Mouse (Mus musculus) lung, postnatal 0 days (tissue): ENCODE measurements at regions not wholly inside any gene's neighbourhood (a gene's known extent, or its start where the extent isn't known, plus 50 kb on each side); places are given as distances from the start of the nearest gene placed in this dataset.

ENCODE experiments used
- ATAC-seq: fragments of 200-750 bp; cut with Nextera tagmentation; 2 replicates; pipeline ENCODE4 v1.8.0; 2017; ENCODE audit warnings: moderate library complexity
- DNase-seq: peaks from one replicate; pipeline ENCODE4 v3.0.0-alpha.2; 2016; ENCODE audit warnings: low spot score
- H3K27ac ChIP-seq: fragments of 300-500 bp; sonication (generic); 2 replicates; pipeline ENCODE4 v1.5.1; 2014; ENCODE audit warnings: antibody characterized with exemption, mild to moderate bottlenecking, low read length, mixed read lengths
- H3K27me3 ChIP-seq: fragments of 300-500 bp; sonication (generic); replicated peaks from 2 replicates; pipeline ENCODE4 v1.6.1; 2014; ENCODE audit warnings: low read length, mixed read lengths; ENCODE audit not compliant: insufficient read depth
- H3K36me3 ChIP-seq: fragments of 300-500 bp; sonication (generic); 2 replicates; pipeline ENCODE4 v1.6.1; 2014; ENCODE audit warnings: low read length, mixed read lengths; ENCODE audit not compliant: insufficient read depth
- H3K4me1 ChIP-seq: fragments of 300-500 bp; sonication (generic); 2 replicates; pipeline ENCODE4 v1.6.1; 2014; ENCODE audit warnings: antibody characterized with exemption, low read depth, low read length, mixed read lengths; ENCODE audit not compliant: insufficient read depth
- H3K4me2 ChIP-seq: fragments of 300-500 bp; sonication (generic); replicated peaks from 2 replicates; pipeline ENCODE4 v1.6.1; 2014; ENCODE audit warnings: low read depth, mild to moderate bottlenecking, low read length, moderate library complexity, mixed read lengths
- H3K4me3 ChIP-seq: fragments of 300-500 bp; sonication (generic); 2 replicates; pipeline ENCODE4 v1.5.1; 2014; ENCODE audit warnings: low read depth, low read length
- H3K9ac ChIP-seq: fragments of 300-500 bp; sonication (generic); replicated peaks from 2 replicates; pipeline ENCODE4 v1.6.1; 2014; ENCODE audit warnings: low read depth, mild to moderate bottlenecking
- H3K9me3 ChIP-seq: fragments of 300-500 bp; sonication (generic); 2 replicates; pipeline ENCODE4 v1.6.1; 2016; ENCODE audit warnings: low read length, mixed read lengths
- CTCF ChIP-seq: IDR thresholded peaks from 2 replicates; pipeline ENCODE4 v1.5.1; 2016; ENCODE audit warnings: antibody characterized with exemption, mild to moderate bottlenecking
- EP300 ChIP-seq: IDR thresholded peaks from 2 replicates; pipeline ENCODE4 v1.6.1; 2016; ENCODE audit warnings: antibody characterized with exemption, mild to moderate bottlenecking, control low read depth
- WGBS: fragments of 180-500 bp; shearing (Covaris S2); extraction: QIAGEN DNeasy Blood & Tissue Kit; methylation state at CpG from one replicate; pipeline ENCODE4 v1.1.7; 2014; 5-methylcytosine and 5-hydroxymethylcytosine counted together

GRCm38 (mm10) chr4:135045054-135045453 is 75.4 kb upstream of the Runx3 start:
- Histone ChIP-seq H3K27ac (no peak overlapping the region), H3K4me2 (no peak overlapping the region), H3K4me3 (no peak overlapping the region), H3K36me3 (no peaks in the 10 kb centered on the region), H3K4me1 (no peaks in the 10 kb centered on the region), H3K9me3 (no peaks in the 10 kb centered on the region), H3K27me3 (no peaks in the 10 kb centered on the region), H3K9ac (no peak overlapping the region)
- no peak for DNase-seq
- TF ChIP-seq EP300 = no peak
- WGBS = 52% methylated on average over 16 of the region's 16 CpGs
- ATAC-seq = no peak

- Histone ChIP-seq H3K27me3 (no peaks in the 10 kb centered on the region), H3K9ac (no peak overlapping the region), H3K4me2 (no peak overlapping the region), H3K27ac (no peak overlapping the region), H3K4me1 (no peaks in the 10 kb centered on the region), H3K4me3 (no peak overlapping the region), H3K36me3 (no peaks in the 10 kb centered on the region), H3K9me3 (no peaks in the 10 kb centered on the region)
- no peak for TF ChIP-seq EP300
- no peak for TF ChIP-seq CTCF
- ATAC-seq (no peak), DNase-seq (no peak)
- WGBS = 81% methylated on average over 7 of the region's 7 CpGs
Observed at GRCm38 (mm10) chr4:135046619-135047018, 73.8 kb upstream of the Runx3 start.

GRCm38 (mm10) chr4:135047251-135047650 is 73.2 kb upstream of the Runx3 start:
- WGBS = 47% methylated on average over 6 of the region's 6 CpGs
- H3K4me3 ChIP-seq = no peak overlapping the region
- no peaks in the 10 kb centered on the region for H3K4me1 ChIP-seq
- TF ChIP-seq EP300 (no peak), CTCF (no peak)
- H3K27me3 ChIP-seq = no peaks in the 10 kb centered on the region
- no peaks in the 10 kb centered on the region for H3K36me3 ChIP-seq
- no peak overlapping the region for H3K4me2 ChIP-seq
- ATAC-seq = peak; percentile 48
- DNase-seq = peak; percentile 17
- no peak overlapping the region for H3K9ac ChIP-seq
- no peaks in the 10 kb centered on the region for H3K9me3 ChIP-seq
- no peak overlapping the region for H3K27ac ChIP-seq

- Histone ChIP-seq H3K27me3 (no peaks in the 10 kb centered on the region), H3K9me3 (no peaks in the 10 kb centered on the region), H3K9ac (no peak overlapping the region), H3K4me2 (no peak overlapping the region), H3K36me3 (no peaks in the 10 kb centered on the region), H3K27ac (no peak overlapping the region), H3K4me3 (no peak overlapping the region), H3K4me1 (no peaks in the 10 kb centered on the region)
- TF ChIP-seq EP300 = no peak
- TF ChIP-seq CTCF = no peak
- 51% methylated on average over 5 of the region's 5 CpGs for WGBS
- DNase-seq (peak; percentile 64), ATAC-seq (peak; percentile 67)
Observed at GRCm38 (mm10) chr4:135047771-135048170, 72.7 kb upstream of the Runx3 start.

GRCm38 (mm10) chr4:135049924-135050323 is 70.5 kb upstream of the Runx3 start:
- H3K9me3 ChIP-seq = no peaks in the 10 kb centered on the region
- H3K9ac ChIP-seq = no peak overlapping the region
- no peak overlapping the region for H3K27ac ChIP-seq
- DNase-seq (no peak), ATAC-seq (no peak)
- no peak for TF ChIP-seq CTCF
- no peak for TF ChIP-seq EP300
- no peaks in the 10 kb centered on the region for H3K27me3 ChIP-seq
- no peaks in the 10 kb centered on the region for H3K4me1 ChIP-seq
- 82% methylated on average over 10 of the region's 10 CpGs for WGBS
- H3K4me2 ChIP-seq = no peak overlapping the region
- H3K4me3 ChIP-seq = no peak overlapping the region
- H3K36me3 ChIP-seq = no peaks in the 10 kb centered on the region

GRCm38 (mm10) chr4:135051466-135051865 is 69.0 kb upstream of the Runx3 start:
- TF ChIP-seq EP300 = no peak
- TF ChIP-seq CTCF = no peak
- Histone ChIP-seq H3K27me3 (no peaks in the 10 kb centered on the region), H3K4me1 (no peaks in the 10 kb centered on the region), H3K9me3 (no peaks in the 10 kb centered on the region), H3K4me3 (no peak overlapping the region), H3K4me2 (no peak overlapping the region), H3K36me3 (no peaks in the 10 kb centered on the region), H3K9ac (no peak overlapping the region), H3K27ac (no peak overlapping the region)
- DNase-seq = no peak
- ATAC-seq = no peak
- WGBS = 76% methylated on average over 11 of the region's 11 CpGs

GRCm38 (mm10) chr4:135053585-135053984 is 66.9 kb upstream of the Runx3 start:
- H3K36me3 ChIP-seq = no peaks in the 10 kb centered on the region
- H3K4me1 ChIP-seq = no peaks in the 10 kb centered on the region
- no peaks in the 10 kb centered on the region for H3K27me3 ChIP-seq
- no peak overlapping the region for H3K27ac ChIP-seq
- TF ChIP-seq EP300 (no peak), CTCF (no peak)
- DNase-seq = no peak
- H3K9ac ChIP-seq = no peak overlapping the region
- H3K4me2 ChIP-seq = no peak overlapping the region
- no peak for ATAC-seq
- no peak overlapping the region for H3K4me3 ChIP-seq
- 89% methylated on average over 11 of the region's 11 CpGs for WGBS
- H3K9me3 ChIP-seq = no peaks in the 10 kb centered on the region
